Mouse (Mus musculus) hindbrain, embryonic 14.5 days (tissue): ENCODE measurements around the gene Enoph1. TPM values are rescaled to one million over a fixed set of nuclear protein-coding genes. Genes with fewer than 3 reads are reported as not detected.

Source experiments
- ATAC-seq: fragments of 200-750 bp; cut with Nextera tagmentation; 2 replicates; pipeline ENCODE4 v1.8.0; 2017; ENCODE audit warnings: moderate number of reproducible peaks, mild to moderate bottlenecking, moderate TSS enrichment, moderate library complexity; ENCODE audit not compliant: low FRiP score
- DNase-seq: peaks from one replicate; pipeline ENCODE4 v3.0.0-alpha.2; 2015; ENCODE audit warnings: low spot score
- H3K27ac ChIP-seq: fragments of 300-500 bp; sonication (generic); 2 replicates; pipeline ENCODE4 v1.5.1; 2014; ENCODE audit warnings: mild to moderate bottlenecking, moderate library complexity
- H3K27me3 ChIP-seq: fragments of 300-500 bp; sonication (generic); 2 replicates; pipeline ENCODE4 v1.6.1; 2014; ENCODE audit warnings: mild to moderate bottlenecking, low read length, mixed read lengths; ENCODE audit not compliant: control insufficient read depth, insufficient read depth
- H3K36me3 ChIP-seq: fragments of 300-500 bp; sonication (generic); replicated peaks from 2 replicates; pipeline ENCODE4 v1.6.1; 2014; ENCODE audit not compliant: control insufficient read depth, insufficient read depth
- H3K4me1 ChIP-seq: fragments of 300-500 bp; sonication (generic); replicated peaks from 2 replicates; pipeline ENCODE4 v1.6.1; 2014; ENCODE audit warnings: antibody characterized with exemption, low read length, mixed read lengths; ENCODE audit not compliant: control insufficient read depth, insufficient read depth
- H3K4me2 ChIP-seq: fragments of 300-500 bp; sonication (generic); replicated peaks from 2 replicates; pipeline ENCODE4 v1.6.1; 2014; ENCODE audit warnings: mild to moderate bottlenecking, moderate library complexity
- H3K4me3 ChIP-seq: fragments of 300-500 bp; sonication (generic); replicated peaks from 2 replicates; pipeline ENCODE4 v1.5.1; 2014; ENCODE audit warnings: mild to moderate bottlenecking, low read length
- H3K9ac ChIP-seq: fragments of 300-500 bp; sonication (generic); 2 replicates; pipeline ENCODE4 v1.6.1; 2014
- H3K9me3 ChIP-seq: fragments of 300-500 bp; sonication (generic); 2 replicates; pipeline ENCODE4 v1.6.1; 2016; ENCODE audit warnings: low read length; ENCODE audit not compliant: control insufficient read depth
- whole genome bisulfite sequencing: fragments of 180-500 bp; shearing (Covaris S2); extraction: QIAGEN DNeasy Blood & Tissue Kit; methylation state at CpG from one replicate; pipeline ENCODE4 v1.1.7; 2014; 5-methylcytosine and 5-hydroxymethylcytosine counted together
- polyA plus RNA-seq: library from polyadenylated mRNA; unstranded; fragments of >200 nt; fragmentation: Nextera tagmentation; extraction: Ambion mirVana; gene quantifications from 2 replicates; pipeline ENCODE4 v1.2.1, GENCODE M21; 2014

Gene Enoph1
- polyA plus RNA-seq, 1 experiment from 2014 or later = 44.3 TPM

DNA sequence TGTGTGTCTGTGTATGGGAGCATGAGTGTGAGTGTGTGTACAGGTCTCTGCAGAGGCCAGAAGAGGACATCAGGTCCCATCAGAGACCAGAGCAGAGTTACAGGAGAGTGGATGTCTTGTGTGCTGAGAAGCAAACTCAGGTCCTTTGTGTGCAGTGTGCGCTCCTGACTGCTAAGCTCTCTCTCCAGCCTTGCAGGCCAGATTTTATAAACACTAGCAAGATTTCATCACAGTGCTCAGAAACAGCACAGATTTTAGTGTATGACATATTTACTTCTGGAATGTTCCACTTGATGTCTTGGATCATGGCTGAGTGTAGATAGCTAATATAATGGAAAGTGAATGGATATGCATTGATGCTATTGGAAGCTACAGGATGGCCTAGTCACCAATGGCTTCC lies 62.6 kb downstream of the Enoph1 start:
- 94% methylated on average over 1 of the region's 1 CpGs for WGBS
- Histone ChIP-seq H3K9ac (no peak overlapping the region), H3K9me3 (no peaks in the 10 kb centered on the region), H3K36me3 (no peaks in the 10 kb centered on the region), H3K4me3 (no peak overlapping the region), H3K4me2 (no peak overlapping the region), H3K27me3 (no peaks in the 10 kb centered on the region), H3K27ac (no peak overlapping the region), H3K4me1 (no peaks in the 10 kb centered on the region)
- ATAC-seq (no peak), DNase-seq (no peak)

- no peak overlapping the region for H3K4me2 ChIP-seq
- peak; percentile 80 for ATAC-seq
- no peaks in the 10 kb centered on the region for H3K9me3 ChIP-seq
- H3K27me3 ChIP-seq = no peaks in the 10 kb centered on the region
- H3K4me1 ChIP-seq = no peaks in the 10 kb centered on the region; the same call in 1 of the 2 replicates
- DNase-seq = peak; percentile 69
- H3K36me3 ChIP-seq = no peaks in the 10 kb centered on the region
- no peak overlapping the region for H3K4me3 ChIP-seq
- 56% methylated on average over 9 of the region's 9 CpGs for WGBS
- H3K27ac ChIP-seq = peak overlapping the region; percentile 34; the same call in 1 of the 2 replicates
- H3K9ac ChIP-seq = no peak overlapping the region
Observed at GRCm38 (mm10) chr5:100108866-100109265, 69.1 kb downstream of the Enoph1 start.

DNA sequence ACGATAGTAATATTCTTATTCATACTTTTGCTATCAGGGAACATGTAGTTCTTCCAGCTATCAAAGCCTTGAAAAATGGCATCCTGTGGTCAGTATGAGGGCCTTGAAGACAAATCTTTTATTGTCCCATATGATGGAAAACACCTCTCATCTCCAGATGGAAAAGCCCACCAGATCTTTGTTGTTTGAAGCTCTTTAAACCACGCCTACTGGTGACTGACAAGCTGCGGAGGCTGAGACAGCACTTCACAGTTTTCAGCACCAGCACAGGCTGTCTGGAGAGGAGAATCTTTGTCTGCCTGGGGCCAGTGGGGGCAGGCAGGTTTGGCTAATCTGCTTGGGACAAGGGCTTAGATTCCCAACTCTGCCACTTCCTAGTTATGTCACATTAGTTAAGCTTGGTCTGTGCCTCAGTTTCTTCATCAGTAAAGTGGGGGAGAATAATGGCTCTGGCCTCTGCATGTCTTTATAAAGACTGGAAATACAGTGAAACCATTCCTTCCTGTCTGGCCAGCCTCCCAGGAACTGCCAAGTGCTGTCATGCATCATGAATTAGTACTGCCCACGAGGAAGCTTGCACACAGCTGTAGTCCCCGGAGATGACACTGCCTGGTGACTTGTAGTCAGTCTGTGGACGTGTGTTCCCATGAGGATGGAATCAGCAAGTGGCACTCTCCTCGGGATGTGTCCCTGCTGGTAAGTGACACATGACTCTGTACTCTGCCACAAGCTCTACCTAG lies 69.9 kb downstream of the Enoph1 start:
- H3K9me3 ChIP-seq = no peaks in the 10 kb centered on the region
- no peak overlapping the region for H3K9ac ChIP-seq
- peak overlapping the region; percentile 34; the same call in 1 of the 2 replicates for H3K27ac ChIP-seq
- ATAC-seq (no peak), DNase-seq (peak; percentile 39)
- 38% methylated on average over 7 of the region's 7 CpGs for WGBS
- H3K27me3 ChIP-seq = no peaks in the 10 kb centered on the region
- no peaks in the 10 kb centered on the region for H3K36me3 ChIP-seq
- H3K4me1 ChIP-seq = no peaks in the 10 kb centered on the region; the same call in 1 of the 2 replicates
- no peak overlapping the region for H3K4me3 ChIP-seq
- H3K4me2 ChIP-seq = no peak overlapping the region

DNA sequence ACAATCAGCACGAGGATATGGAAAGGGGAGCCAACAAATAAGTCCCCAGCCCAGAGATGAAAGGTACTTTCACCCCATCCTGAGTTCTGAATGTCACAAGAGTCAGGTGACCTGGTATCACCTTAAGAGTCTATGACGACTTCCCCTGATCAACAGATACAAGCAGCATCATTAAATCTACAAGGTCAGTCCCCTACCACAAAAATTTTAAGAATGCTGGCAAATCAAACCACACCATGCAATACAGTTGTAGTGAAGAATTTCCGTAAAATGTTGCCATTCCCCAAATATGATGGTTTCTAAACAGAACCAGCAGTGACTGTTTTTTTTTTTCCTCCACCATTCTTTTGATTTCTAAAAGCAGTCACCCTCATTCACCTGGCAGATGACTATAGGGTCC lies 70.8 kb downstream of the Enoph1 start:
- Histone ChIP-seq H3K9me3 (no peaks in the 10 kb centered on the region), H3K27ac (no peak overlapping the region), H3K36me3 (no peaks in the 10 kb centered on the region), H3K4me2 (no peak overlapping the region), H3K4me3 (no peak overlapping the region), H3K4me1 (no peaks in the 10 kb centered on the region; the same call in 1 of the 2 replicates), H3K27me3 (no peaks in the 10 kb centered on the region), H3K9ac (no peak overlapping the region)
- ATAC-seq (no peak), DNase-seq (no peak)
- 79% methylated on average over 3 of the region's 3 CpGs for WGBS

DNA sequence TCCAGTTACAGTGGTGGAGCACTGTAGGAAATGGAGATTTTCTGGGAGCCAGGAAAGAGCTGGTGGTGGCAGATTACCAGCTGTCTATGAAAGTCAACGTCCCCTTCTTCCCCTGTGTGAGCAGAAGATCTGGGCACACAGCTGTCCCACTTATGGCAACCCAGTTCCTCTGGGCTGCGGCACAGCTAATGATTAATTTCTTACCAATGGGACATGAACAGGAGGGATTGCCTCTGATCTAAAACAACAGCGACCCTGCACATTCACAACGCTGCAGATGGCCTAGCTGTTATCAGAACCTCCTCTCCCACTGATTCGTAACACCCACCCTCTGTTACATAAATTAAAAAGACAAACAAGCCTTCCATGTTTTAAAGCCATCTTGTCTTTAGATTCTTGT lies 73.6 kb downstream of the Enoph1 start:
- H3K4me2 ChIP-seq = no peak overlapping the region
- H3K27me3 ChIP-seq = no peaks in the 10 kb centered on the region
- H3K27ac ChIP-seq = peak overlapping the region; percentile 48; the same call in 1 of the 2 replicates
- no peaks in the 10 kb centered on the region for H3K36me3 ChIP-seq
- DNase-seq = peak; percentile 35
- 31% methylated on average over 5 of the region's 5 CpGs for WGBS
- ATAC-seq = peak; percentile 37; the same call in 1 of the 2 replicates
- no peak overlapping the region for H3K4me3 ChIP-seq
- no peak overlapping the region for H3K9ac ChIP-seq
- no peaks in the 10 kb centered on the region; the same call in 1 of the 2 replicates for H3K4me1 ChIP-seq
- H3K9me3 ChIP-seq = no peaks in the 10 kb centered on the region; the same call in 1 of the 2 replicates

Other genes starting within 250 kb of the Enoph1 start
- 1.0 and 1.1 TPM in 2 replicates for gene Vamp9, start 133.7 kb upstream of the Enoph1 start, polyA plus RNA-seq
- gene Hnrnpd, start 61.0 kb upstream of the Enoph1 start, polyA plus RNA-seq = 105 and 122 TPM in 2 replicates
- gene 4930524J08Rik, start 60.9 kb upstream of the Enoph1 start, polyA plus RNA-seq = 3.4 and 4.0 TPM in 2 replicates
- 202 and 206 TPM in 2 replicates for gene Hnrnpdl, start 321 bp upstream of the Enoph1 start, polyA plus RNA-seq
- gene Tmem150c, start 119.8 kb downstream of the Enoph1 start, polyA plus RNA-seq = 24.2 and 26.8 TPM in 2 replicates